Mouse (Mus musculus) lung, embryonic 16.5 days (tissue): Measurements from ENCODE around the gene Gm21885. TPM values are rescaled to one million over a fixed set of nuclear protein-coding genes. Genes with fewer than 3 reads are reported as not detected.
A peak's percentile ranks its signal among the peaks of the same experiment; 100 is the strongest.

ENCODE experiments used
- ATAC-seq: fragments of 200-750 bp; cut with Nextera tagmentation; 2 replicates; pipeline ENCODE4 v1.8.0; 2017; ENCODE audit warnings: low read depth, mild to moderate bottlenecking, moderate library complexity
- H3K27ac ChIP-seq: fragments of 300-500 bp; sonication (generic); 2 replicates; pipeline ENCODE4 v1.5.1; 2014; ENCODE audit warnings: mild to moderate bottlenecking, control low read depth, low read length
- H3K27me3 ChIP-seq: fragments of 300-500 bp; sonication (generic); 2 replicates; pipeline ENCODE4 v1.6.1; 2014; ENCODE audit warnings: low read depth, low read length, mixed read lengths; ENCODE audit not compliant: control insufficient read depth, insufficient read depth
- H3K36me3 ChIP-seq: fragments of 300-500 bp; sonication (generic); 2 replicates; pipeline ENCODE4 v1.6.1; 2014; ENCODE audit warnings: low read length; ENCODE audit not compliant: control insufficient read depth, insufficient read depth
- H3K4me1 ChIP-seq: fragments of 300-500 bp; sonication (generic); replicated peaks from 2 replicates; pipeline ENCODE4 v1.6.1; 2014; ENCODE audit warnings: low read length, mixed read lengths; ENCODE audit not compliant: control insufficient read depth, insufficient read depth
- H3K4me2 ChIP-seq: fragments of 300-500 bp; sonication (generic); 2 replicates; pipeline ENCODE4 v1.6.1; 2014; ENCODE audit warnings: low read depth, low read length, control low read depth
- H3K4me3 ChIP-seq: fragments of 300-500 bp; sonication (generic); 2 replicates; pipeline ENCODE4 v1.5.1; 2014; ENCODE audit warnings: mild to moderate bottlenecking, low read length, control low read depth
- H3K9ac ChIP-seq: fragments of 300-500 bp; sonication (generic); 2 replicates; pipeline ENCODE4 v1.6.1; 2014; ENCODE audit warnings: low read length, control low read depth
- H3K9me3 ChIP-seq: fragments of 300-500 bp; sonication (generic); 2 replicates; pipeline ENCODE4 v1.6.1; 2016; ENCODE audit warnings: low read length; ENCODE audit not compliant: control insufficient read depth
- WGBS: fragments of 180-500 bp; shearing (Covaris S2); extraction: QIAGEN DNeasy Blood & Tissue Kit; methylation state at CpG from one replicate; pipeline ENCODE4 v1.1.7; 2014; 5-methylcytosine and 5-hydroxymethylcytosine counted together
- polyA plus RNA-seq: library from polyadenylated mRNA; unstranded; fragments of >200 nt; fragmentation: Nextera tagmentation; extraction: Ambion mirVana; gene quantifications from 2 replicates; pipeline ENCODE4 v1.2.1, GENCODE M21; 2015

Gm21885 gene
- polyA plus RNA-seq, result 0.33 TPM in 1 of 2 replicates, not detected in the other

- Histone ChIP-seq H3K4me3 (no peak within 1 kb of the TSS), H3K27me3 (no peaks in the 10 kb centered on the region), H3K4me1 (peaks cover 4% of the 10 kb centered on the region), H3K4me2 (no peak within 1 kb of the TSS), H3K9me3 (no peaks in the 10 kb centered on the region), H3K27ac (no peak within 1 kb of the TSS), H3K9ac (no peak within 1 kb of the TSS), H3K36me3 (peaks cover 10% of the 10 kb centered on the region; the same call in 1 of the 2 replicates)
- 70% methylated on average over 11 of the region's 11 CpGs for WGBS
- ATAC-seq, result no peak
These were observed at the start of gene Gm21885 for GRCm38 (mm10) chr11:94281199-94282181. Gene Gm21885, plus strand, starts transcription at chr11:94281873.

GRCm38 (mm10) chr11:94233405-94233804 lies 48.3 kb upstream of the Gm21885 start:
- WGBS, result 69% methylated on average over 6 of the region's 6 CpGs
- H3K9me3 ChIP-seq, result no peaks in the 10 kb centered on the region
- no peaks in the 10 kb centered on the region for H3K27me3 ChIP-seq
- H3K27ac ChIP-seq, result no peak overlapping the region
- no peak overlapping the region for H3K4me3 ChIP-seq
- no peak for ATAC-seq
- no peaks in the 10 kb centered on the region for H3K36me3 ChIP-seq
- no peak overlapping the region for H3K4me2 ChIP-seq
- no peak overlapping the region for H3K9ac ChIP-seq
- H3K4me1 ChIP-seq, result no peaks in the 10 kb centered on the region; the same call in 1 of the 2 replicates

GRCm38 (mm10) chr11:94234380-94234779 lies 47.3 kb upstream of the Gm21885 start:
- H3K4me3 ChIP-seq, result no peak overlapping the region
- H3K4me2 ChIP-seq, result no peak overlapping the region
- H3K9ac ChIP-seq, result no peak overlapping the region
- no peaks in the 10 kb centered on the region for H3K36me3 ChIP-seq
- H3K9me3 ChIP-seq, result no peaks in the 10 kb centered on the region
- H3K4me1 ChIP-seq, result no peaks in the 10 kb centered on the region; the same call in 1 of the 2 replicates
- 82% methylated on average over 12 of the region's 12 CpGs for WGBS
- ATAC-seq, result no peak
- H3K27me3 ChIP-seq, result no peaks in the 10 kb centered on the region
- H3K27ac ChIP-seq, result no peak overlapping the region

- no peak overlapping the region for H3K4me3 ChIP-seq
- H3K9ac ChIP-seq, result no peak overlapping the region
- H3K4me2 ChIP-seq, result no peak overlapping the region
- H3K27me3 ChIP-seq, result no peaks in the 10 kb centered on the region
- H3K36me3 ChIP-seq, result no peaks in the 10 kb centered on the region
- WGBS, result 81% methylated on average over 8 of the region's 8 CpGs
- H3K4me1 ChIP-seq, result no peaks in the 10 kb centered on the region; the same call in 1 of the 2 replicates
- no peak overlapping the region for H3K27ac ChIP-seq
- no peak for ATAC-seq
- no peaks in the 10 kb centered on the region for H3K9me3 ChIP-seq
These were observed 46.8 kb upstream of the Gm21885 start for GRCm38 (mm10) chr11:94234857-94235256.

- no peaks in the 10 kb centered on the region for H3K27me3 ChIP-seq
- H3K4me3 ChIP-seq, result no peak overlapping the region
- no peaks in the 10 kb centered on the region for H3K9me3 ChIP-seq
- H3K36me3 ChIP-seq, result no peaks in the 10 kb centered on the region
- ATAC-seq, result peak; percentile 90
- 24% methylated on average over 3 of the region's 3 CpGs for WGBS
- H3K4me1 ChIP-seq, result peaks cover 3% of the 10 kb centered on the region; the same call in 1 of the 2 replicates
- no peak overlapping the region for H3K27ac ChIP-seq
- no peak overlapping the region for H3K4me2 ChIP-seq
- H3K9ac ChIP-seq, result 0 out of 2 replicates have a peak overlapping the region, but pooled peaks have one; percentile 14
These were observed 45.6 kb upstream of the Gm21885 start for GRCm38 (mm10) chr11:94236074-94236473.

- Histone ChIP-seq H3K9me3 (no peaks in the 10 kb centered on the region), H3K4me1 (peaks cover 12% of the 10 kb centered on the region), H3K36me3 (no peaks in the 10 kb centered on the region), H3K9ac (no peak overlapping the region), H3K4me3 (no peak overlapping the region), H3K4me2 (no peak overlapping the region), H3K27ac (no peak overlapping the region), H3K27me3 (no peaks in the 10 kb centered on the region; the same call in 1 of the 2 replicates)
- ATAC-seq, result no peak
- 85% methylated on average over 8 of the region's 8 CpGs for WGBS
These were observed 42.9 kb upstream of the Gm21885 start for GRCm38 (mm10) chr11:94238786-94239185.

- no peaks in the 10 kb centered on the region; the same call in 1 of the 2 replicates for H3K27me3 ChIP-seq
- H3K4me2 ChIP-seq, result no peak overlapping the region
- WGBS, result 26% methylated on average over 9 of the region's 9 CpGs
- peaks cover 12% of the 10 kb centered on the region for H3K4me1 ChIP-seq
- no peak overlapping the region for H3K9ac ChIP-seq
- no peak overlapping the region for H3K4me3 ChIP-seq
- no peaks in the 10 kb centered on the region for H3K9me3 ChIP-seq
- ATAC-seq, result no peak
- no peak overlapping the region for H3K27ac ChIP-seq
- H3K36me3 ChIP-seq, result no peaks in the 10 kb centered on the region
These were observed 42.0 kb upstream of the Gm21885 start for GRCm38 (mm10) chr11:94239706-94240105.

GRCm38 (mm10) chr11:94242760-94243421 lies 38.8 kb upstream of the Gm21885 start:
- 2% methylated on average over 29 of the region's 29 CpGs for WGBS
- peaks cover 18% of the 10 kb centered on the region for H3K4me1 ChIP-seq
- peak overlapping the region; percentile 62; the same call in 1 of the 2 replicates for H3K9ac ChIP-seq

More at GRCm38 (mm10) chr11:94242760-94243421, 38.8 kb upstream of the Gm21885 start:
- Histone ChIP-seq H3K4me3 (peak overlapping the region; percentile 37), H3K4me2 (peak overlapping the region; percentile 65), H3K9me3 (no peaks in the 10 kb centered on the region), H3K27me3 (no peaks in the 10 kb centered on the region; the same call in 1 of the 2 replicates), H3K36me3 (no peaks in the 10 kb centered on the region), H3K27ac (no peak overlapping the region; the same call in 1 of the 2 replicates)
- peak; percentile 66 for ATAC-seq
